Mouse (Mus musculus) spleen, embryonic (tissue): ENCODE results near the gene Ampd1.

Source experiments
- CTCF ChIA-PET: fragments of 350-600 bp; sonication (Branson Sonifier 250); formaldehyde crosslinking; loops from one replicate; lab custom pipeline; 2022; lab: Charles Lee

The Ampd1 gene

DNA sequence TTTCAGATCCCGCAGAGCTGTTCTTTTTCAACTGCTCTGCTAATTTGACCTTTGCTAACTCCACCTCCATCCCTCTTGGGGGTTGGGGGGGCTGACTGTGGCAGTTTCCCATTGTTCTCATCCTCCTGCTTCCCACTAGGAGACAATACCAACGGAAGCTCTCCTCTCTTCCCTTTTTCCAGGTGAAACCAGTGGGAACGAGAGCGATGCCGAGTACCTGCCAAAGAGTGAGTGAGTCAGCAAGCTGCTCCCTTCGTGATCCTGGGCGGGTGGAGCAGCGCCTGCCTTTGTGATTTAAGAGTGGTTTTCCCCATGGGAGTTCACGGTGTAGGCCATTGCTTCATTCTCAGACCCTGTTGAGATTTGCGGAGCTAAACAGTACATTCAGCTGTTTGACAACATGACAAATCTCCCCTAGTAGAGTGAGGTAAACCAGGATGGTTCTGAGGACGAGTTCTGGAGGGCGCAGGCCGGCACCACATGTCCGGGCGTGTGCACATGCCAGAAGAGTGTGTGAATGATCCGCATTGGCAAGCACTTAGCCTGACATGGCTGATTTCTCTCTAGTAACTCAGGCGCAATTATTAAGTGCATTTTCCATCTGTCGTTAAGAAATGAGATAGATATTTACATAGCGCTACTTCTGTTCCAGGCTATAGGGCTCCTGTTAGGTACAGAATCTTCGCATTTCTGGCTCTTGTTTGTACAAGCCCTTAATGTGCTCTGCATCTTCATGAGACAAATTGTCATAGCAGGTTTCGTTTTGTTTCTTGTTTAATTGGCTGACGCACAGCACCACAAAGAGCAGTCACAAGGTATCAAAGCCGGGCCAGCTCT, 72.7 kb downstream of the Ampd1 start:
- CTCF ChIA-PET: no interaction called here

DNA sequence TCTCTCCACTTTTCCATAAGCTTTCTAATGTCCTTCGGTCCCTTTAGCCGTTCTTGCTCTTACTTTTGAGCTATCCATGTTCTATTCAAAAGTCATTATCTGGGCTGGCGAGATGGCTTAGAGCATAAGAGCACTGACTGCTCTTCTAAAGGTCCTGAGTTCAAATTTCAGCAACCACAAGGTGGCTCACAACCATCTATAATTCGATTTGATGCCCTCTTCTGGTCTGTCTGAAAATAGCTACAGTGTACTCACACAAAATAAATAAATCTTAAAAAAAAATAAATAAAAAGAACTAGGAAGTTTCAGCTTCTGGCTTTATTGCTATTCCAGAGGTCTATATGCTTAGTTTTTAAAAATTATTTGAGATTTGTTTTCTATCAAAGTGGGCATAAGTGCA, 74.0 kb downstream of the Ampd1 start:
- CTCF ChIA-PET: no interaction called here

DNA sequence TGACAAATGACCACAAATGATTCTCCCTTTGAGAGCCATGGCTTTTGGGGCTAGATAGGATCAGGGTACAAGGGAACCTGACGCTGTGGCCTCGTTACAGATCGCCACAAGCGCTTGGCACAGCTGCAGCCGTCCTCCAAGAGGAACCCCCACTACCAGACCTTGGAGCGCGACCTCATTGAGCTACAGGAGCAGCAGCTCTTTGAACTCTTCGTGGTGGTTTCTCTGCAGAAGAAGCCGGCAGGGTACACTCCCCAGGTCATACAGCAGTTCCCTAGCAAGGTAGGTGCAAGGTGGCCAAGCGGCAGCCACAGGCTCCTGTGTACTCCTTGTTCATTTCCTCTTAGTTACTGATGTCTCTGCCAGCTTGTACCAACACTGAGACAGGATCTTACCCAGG, 75.1 kb downstream of the Ampd1 start:
- CTCF ChIA-PET: no interaction called here
